Mouse (Mus musculus) adrenal gland, adult (tissue): ENCODE measurements around the gene Iffo1.

Experiments
- DNase-seq, 2 experiments: peaks; one replicate each; pipeline ENCODE4 v3.0.0; 2022 to 2023; ENCODE audit warnings: low spot score in 1 of 2; ENCODE audit not compliant: inconsistent age in 2 of 2

Gene Iffo1

GRCm38 (mm10) chr6:125139747-125140146, 5.3 kb upstream of the Iffo1 start:
- no peak for DNase-seq

- no peak for DNase-seq
Measured at GRCm38 (mm10) chr6:125142436-125142835, 2.6 kb upstream of the Iffo1 start.

GRCm38 (mm10) chr6:125143128-125143527, 1.9 kb upstream of the Iffo1 start:
- no peak for DNase-seq

- DNase-seq: no peak
Measured at GRCm38 (mm10) chr6:125143904-125144303, 1.1 kb upstream of the Iffo1 start.

- DNase-seq: no peak
Measured at GRCm38 (mm10) chr6:125145479-125145951, 474 bp downstream of the Iffo1 start.

- DNase-seq: no peak
Measured at GRCm38 (mm10) chr6:125146148-125146547, 1.1 kb downstream of the Iffo1 start.

GRCm38 (mm10) chr6:125146797-125147196, 1.8 kb downstream of the Iffo1 start:
- DNase-seq: peak; percentile 74 to 87

GRCm38 (mm10) chr6:125147329-125147728, 2.3 kb downstream of the Iffo1 start:
- no peak for DNase-seq

GRCm38 (mm10) chr6:125148251-125148925, 3.3 kb downstream of the Iffo1 start:
- DNase-seq: peak; percentile 62 to 76

- peak in 1 of 2 experiments; percentile 65 for DNase-seq
Measured at GRCm38 (mm10) chr6:125148926-125149568, 4.0 kb downstream of the Iffo1 start.

GRCm38 (mm10) chr6:125149569-125149950, 4.5 kb downstream of the Iffo1 start:
- no peak for DNase-seq

- DNase-seq: no peak
Measured at GRCm38 (mm10) chr6:125152212-125153017, 7.4 kb downstream of the Iffo1 start.

- no peak for DNase-seq
Measured at GRCm38 (mm10) chr6:125153018-125153389, 8.0 kb downstream of the Iffo1 start.

GRCm38 (mm10) chr6:125153682-125154081, 8.6 kb downstream of the Iffo1 start:
- no peak for DNase-seq

- DNase-seq: peak in 1 of 2 experiments; percentile 42
Measured at GRCm38 (mm10) chr6:125154550-125154949, 9.5 kb downstream of the Iffo1 start.

GRCm38 (mm10) chr6:125155262-125155661, 10.2 kb downstream of the Iffo1 start:
- DNase-seq: no peak

- DNase-seq: no peak
Measured at GRCm38 (mm10) chr6:125156491-125156890, 11.4 kb downstream of the Iffo1 start.

- DNase-seq: no peak
Measured at GRCm38 (mm10) chr6:125156903-125157614, 12.0 kb downstream of the Iffo1 start.

GRCm38 (mm10) chr6:125158944-125159492, 14.0 kb downstream of the Iffo1 start:
- no peak for DNase-seq

- DNase-seq: no peak
Measured at GRCm38 (mm10) chr6:125159773-125160557, 14.9 kb downstream of the Iffo1 start.
